Mouse (Mus musculus): Measurements from ENCODE around the gene Naa15.

Naa15 gene

DNA sequence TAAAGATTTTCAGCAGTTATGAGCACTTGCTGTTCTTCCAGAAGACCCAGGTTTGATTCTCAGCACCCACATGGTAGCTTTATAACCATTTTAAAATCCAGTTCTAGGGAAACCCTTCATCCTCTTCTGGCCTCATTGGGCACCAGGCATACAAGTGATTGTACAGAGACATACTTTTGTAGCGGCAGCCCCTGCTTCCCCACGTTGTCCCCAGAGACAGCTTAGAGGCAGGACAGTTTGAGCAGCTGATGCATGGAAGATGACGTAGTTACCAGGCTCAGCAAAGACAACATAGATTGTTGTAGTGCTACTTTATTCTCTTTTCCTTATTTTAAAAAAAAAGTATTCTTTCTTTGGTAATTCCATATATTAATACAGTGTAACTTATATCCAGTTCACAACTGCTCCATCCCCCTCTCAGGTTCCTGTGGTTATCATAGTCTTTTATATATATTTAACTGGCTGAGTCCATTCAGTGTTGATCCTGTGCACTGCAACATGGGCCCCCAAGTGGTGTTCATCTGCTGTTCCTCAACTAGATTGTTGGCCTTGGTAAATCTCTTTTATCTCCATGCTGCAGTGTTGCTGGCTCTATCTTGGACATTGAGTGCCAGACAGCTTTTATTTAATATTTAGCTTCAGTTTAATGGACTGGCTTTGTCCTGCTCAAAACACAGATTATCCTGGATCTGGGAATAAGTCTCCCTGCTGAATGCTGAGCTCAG is 20.1 kb downstream of the Naa15 start:
- DNase-seq (ENCODE audit: low spot score) = no peak

- DNase-seq (ENCODE audit: low spot score) = no peak
Measured at GRCm38 (mm10) chr3:51468530-51468929, 53.6 kb downstream of the Naa15 start.

DNA sequence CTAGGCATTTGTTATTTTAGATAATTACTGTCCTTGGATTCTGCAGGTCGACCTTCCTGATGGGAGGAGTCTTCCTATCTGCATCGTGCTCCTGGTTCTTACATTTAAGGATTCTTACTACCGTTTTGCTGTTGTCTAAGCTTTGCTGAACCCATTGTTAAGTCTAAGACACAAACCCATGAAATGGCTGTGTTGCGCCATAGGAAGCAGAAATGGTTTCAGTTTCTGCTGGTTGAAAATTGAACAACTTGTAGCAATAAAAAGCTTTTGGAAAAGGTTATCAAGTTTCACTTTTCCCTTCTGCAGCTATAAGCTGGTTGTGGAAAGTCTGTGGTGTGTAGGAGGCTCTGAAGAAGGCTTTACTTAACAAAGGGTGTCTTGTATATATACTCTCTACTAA is 60.8 kb downstream of the Naa15 start:
- no peak for DNase-seq (ENCODE audit: low spot score)

DNA sequence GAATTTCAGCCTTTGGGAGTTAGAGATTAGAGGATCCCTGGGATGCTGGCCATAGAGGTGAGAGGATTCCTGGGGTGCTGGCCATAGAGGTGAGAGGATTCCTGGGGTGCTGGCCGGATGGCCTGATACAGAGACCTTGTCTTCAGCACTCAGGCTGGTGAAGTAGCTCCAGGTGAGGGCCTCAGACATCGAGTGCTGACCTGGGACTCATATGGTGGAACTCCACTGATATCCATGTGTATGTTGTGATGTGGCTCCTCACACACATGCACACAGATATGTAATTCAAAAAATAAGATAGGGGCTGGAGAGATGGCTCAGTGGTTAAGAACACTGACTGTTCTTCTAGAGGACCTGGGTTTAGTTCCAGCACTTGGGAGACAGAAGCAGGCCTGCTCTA is 64.9 kb downstream of the Naa15 start:
- DNase-seq (ENCODE audit: low spot score) = no peak

- DNase-seq (ENCODE audit: low spot score) = peak; percentile 58
Measured at GRCm38 (mm10) chr3:51481059-51481458, 66.1 kb downstream of the Naa15 start.

DNA sequence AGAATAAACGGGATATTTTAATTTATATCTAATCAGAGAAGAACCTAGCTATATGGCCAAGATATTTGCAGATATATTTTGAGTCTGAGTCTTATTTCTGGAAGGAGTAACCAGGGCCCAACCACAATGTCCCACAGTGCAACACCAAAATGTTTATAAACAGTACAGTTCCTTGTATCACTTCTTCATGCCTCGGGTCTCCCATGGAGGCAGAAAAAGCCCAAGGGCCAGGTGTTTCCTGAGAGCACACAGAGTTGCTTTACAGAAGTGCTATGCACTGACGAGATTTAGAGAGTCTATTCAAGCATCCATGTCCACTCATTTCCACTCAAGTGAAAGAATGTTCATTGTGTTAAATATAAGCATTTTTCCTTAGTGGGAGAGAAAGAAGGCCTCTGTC is 66.9 kb downstream of the Naa15 start:
- DNase-seq (ENCODE audit: low spot score) = no peak

- DNase-seq (ENCODE audit: low spot score) = no peak
Measured at GRCm38 (mm10) chr3:51482781-51483180, 67.8 kb downstream of the Naa15 start.

GRCm38 (mm10) chr3:51483741-51484359 is 68.9 kb downstream of the Naa15 start, which contains the start of gene Rab33b:
TSS of gene Rab33b (plus strand) at chr3:51483920.
- DNase-seq (ENCODE audit: low spot score) = peak; percentile 95

DNA sequence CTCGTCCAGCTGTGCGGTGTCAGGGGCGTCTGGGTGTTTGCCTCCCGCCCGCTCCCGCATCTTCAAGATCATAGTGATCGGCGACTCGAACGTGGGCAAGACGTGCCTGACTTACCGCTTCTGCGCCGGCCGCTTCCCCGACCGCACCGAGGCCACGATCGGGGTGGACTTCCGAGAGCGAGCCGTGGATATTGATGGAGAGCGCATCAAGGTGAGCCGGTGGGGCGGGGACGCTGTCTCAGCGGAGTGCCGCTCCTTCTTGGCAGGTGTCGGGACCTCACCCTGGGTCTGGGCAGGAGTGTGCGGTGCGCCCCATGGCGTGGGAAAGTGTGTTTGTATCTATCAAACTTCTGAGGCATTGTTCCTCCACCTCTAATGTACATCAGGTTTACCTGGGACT is 69.4 kb downstream of the Naa15 start:
- DNase-seq (ENCODE audit: low spot score) = no peak

GRCm38 (mm10) chr3:51485347-51485746 is 70.4 kb downstream of the Naa15 start:
- DNase-seq (ENCODE audit: low spot score) = no peak

DNA sequence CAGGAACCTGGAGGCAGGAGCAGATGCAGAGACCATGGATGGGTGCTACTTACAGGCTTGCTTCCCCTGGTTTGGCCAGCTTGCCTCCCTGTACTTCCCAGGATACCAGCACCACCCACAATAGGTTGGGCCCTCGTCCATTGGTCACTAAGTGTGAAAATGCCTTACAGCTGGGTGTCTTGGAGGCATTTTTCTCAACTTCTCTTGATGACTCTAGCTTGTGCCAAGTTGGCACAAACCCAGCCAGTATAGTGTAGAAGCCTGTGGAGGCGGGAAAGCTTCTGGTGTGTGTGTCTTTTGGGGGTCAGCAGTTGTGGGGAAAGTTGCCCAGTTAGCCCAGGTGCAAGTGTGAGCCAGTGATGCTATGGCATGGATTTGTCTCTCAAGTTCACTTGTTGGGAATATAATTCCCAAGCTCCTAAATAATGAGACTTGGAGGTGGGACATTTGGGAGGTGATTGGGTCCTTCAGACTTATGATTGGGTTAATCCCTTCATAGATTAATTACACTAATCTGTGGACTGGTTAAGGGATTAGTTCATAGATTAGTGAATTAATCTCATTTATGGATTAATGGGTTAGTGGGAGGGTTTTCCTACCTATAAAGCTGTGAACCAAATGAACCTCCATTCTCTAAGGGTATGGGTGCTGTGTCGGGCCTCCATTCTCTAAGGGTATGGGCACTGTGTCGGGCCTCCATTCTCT is 71.7 kb downstream of the Naa15 start:
- DNase-seq (ENCODE audit: low spot score) = no peak

DNA sequence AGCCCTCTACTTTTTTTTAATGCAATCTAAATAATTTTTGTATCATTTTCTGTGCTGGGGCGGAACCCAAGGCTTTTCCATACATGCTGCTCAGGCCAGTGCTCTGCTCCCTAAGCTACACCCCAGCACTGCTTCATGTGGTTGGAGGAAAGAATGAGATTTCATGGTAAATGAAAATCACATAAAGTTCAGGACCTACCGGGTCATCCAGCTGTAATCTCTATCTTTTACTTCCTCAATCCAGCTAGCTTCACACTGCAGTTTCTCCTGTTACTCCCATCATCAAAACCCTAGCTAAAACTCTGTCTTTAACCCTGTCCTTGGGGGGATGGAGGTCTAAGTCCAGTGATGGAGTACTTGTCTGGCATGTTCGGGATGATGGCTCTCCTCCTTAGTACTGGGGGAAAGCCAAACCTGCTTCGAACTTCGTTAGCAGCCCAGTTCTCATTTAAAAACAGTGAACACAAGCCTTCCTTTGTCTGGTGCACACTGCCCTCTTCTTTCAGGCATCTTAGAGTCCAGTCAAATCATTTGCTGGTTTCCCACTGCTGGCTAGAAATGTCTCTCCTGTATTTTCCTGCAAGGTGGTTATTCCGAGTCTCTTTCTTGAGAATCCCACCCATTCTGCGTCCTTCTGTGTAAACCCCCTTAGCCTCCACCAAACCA is 75.3 kb downstream of the Naa15 start:
- DNase-seq (ENCODE audit: low spot score) = no peak

DNA sequence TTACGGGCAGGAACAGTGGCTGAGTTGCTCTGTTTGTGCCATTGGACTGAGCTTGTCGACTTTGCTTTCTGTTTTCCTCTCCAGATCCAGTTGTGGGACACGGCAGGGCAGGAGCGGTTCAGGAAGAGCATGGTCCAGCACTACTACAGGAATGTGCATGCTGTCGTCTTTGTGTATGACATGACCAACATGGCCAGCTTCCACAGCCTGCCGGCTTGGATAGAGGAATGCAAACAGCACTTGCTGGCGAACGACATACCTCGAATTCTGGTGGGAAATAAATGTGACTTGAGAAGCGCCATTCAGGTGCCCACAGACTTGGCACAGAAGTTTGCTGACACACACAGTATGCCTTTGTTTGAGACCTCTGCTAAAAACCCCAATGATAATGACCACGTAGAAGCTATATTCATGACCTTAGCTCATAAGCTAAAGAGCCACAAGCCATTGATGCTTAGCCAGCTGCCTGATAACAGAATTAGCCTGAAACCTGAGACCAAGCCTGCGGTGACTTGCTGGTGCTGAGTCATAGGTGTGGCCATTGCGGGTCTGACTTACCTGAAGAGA is 78.4 kb downstream of the Naa15 start:
- DNase-seq (ENCODE audit: low spot score) = no peak

DNA sequence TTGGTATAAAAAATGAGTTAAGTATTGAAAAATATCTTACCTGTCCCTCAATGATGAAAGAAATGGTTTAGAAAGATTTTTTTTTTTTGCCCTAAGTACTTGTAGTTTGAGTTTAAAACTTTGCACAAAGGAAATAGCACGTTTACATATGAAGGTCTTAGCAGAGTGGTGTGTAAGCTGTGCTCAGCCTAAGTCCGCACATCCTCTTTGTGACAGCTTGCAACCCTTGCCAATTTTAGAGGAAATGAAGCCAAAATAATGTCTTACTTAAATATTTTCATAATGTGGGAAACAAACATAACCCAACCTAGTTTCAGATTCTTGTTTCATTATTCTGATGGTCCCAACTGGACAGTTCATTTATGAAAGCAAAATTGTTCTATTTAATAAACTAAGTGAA is 79.5 kb downstream of the Naa15 start:
- no peak for DNase-seq (ENCODE audit: low spot score)

GRCm38 (mm10) chr3:51495646-51496045 is 80.7 kb downstream of the Naa15 start:
- DNase-seq (ENCODE audit: low spot score) = no peak

DNA sequence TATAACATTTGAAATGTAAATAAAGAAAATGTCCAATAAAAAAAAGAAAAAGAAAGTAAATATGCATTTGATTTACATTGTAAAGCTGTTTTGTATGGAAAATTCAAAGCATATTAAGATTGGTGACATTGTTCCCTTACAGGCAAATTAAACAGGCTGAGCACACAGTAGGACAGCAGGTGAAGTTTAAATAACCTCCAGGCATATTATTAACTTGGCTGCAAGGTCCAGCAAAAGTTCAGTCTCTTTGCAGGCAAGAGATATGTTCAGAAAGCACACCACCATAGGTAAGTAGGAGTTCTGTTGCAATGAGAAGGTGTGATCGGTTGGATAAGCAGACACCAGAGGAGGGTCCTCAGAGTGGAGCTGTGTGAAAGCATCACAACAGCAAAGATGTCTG is 83.0 kb downstream of the Naa15 start:
- DNase-seq (ENCODE audit: low spot score) = no peak

DNA sequence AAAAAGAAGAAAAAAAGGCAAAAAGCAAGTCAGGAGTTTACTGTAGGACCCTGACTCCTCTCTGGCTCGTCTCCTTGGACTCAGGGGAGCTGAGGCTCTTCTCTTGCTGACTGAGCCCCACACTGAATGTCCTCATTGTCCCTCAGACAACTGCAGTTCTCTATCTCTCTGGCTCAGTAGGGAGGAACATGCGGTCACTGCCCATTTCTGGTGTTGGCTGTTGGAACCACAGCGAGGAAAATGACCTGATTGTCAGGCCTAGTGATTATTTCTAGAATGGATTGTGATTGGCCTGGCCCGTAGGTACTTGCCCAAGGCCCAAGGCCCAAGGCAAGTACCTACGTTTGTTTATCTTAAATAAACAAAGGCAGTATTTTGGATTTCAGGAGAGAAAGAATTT is 83.7 kb downstream of the Naa15 start:
- no peak for DNase-seq (ENCODE audit: low spot score)

DNA sequence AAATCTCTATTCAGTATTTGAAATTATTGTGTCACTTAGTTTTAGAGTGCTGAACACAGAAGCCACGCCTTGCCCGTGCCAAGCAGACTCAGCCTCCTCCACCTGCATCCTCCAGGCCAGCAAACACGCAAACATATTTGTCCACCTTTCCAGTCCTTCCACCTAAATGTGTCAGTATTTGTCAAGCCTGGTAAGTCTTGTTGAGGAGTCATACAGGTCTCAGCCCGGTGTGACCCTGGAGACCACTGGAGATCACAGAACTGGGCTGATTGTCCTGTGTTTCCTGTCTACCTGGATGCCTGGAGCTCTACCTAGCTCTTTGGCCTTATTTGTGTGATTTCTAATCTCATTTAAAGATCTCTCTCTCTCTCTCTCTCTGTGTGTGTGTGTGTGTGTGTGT is 84.9 kb downstream of the Naa15 start:
- peak; percentile 46 for DNase-seq (ENCODE audit: low spot score)

- DNase-seq (ENCODE audit: low spot score) = no peak
Measured at GRCm38 (mm10) chr3:51504385-51504952, 89.5 kb downstream of the Naa15 start.

DNA sequence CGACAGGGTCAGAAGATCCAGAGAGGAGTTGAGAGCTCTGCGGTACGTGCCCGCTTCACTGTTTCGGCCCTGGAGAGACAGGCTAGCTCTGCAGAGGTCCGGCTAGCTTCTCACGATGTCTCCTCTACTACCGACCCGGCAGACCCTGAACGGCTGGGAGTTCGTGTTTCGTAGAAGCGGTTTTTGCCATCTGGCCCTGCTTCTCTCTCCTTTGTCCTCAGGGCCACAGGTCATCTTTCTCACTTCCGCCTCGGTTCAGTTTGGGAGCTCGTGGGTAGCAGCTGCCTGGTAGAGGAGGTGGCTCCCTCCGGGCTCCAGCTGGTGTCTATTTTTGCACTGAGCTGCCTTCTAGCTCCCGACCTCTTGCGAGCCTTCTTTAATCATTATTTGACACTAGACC is 90.5 kb downstream of the Naa15 start:
- no peak for DNase-seq (ENCODE audit: low spot score)

GRCm38 (mm10) chr3:51510903-51511302 is 96.0 kb downstream of the Naa15 start:
- DNase-seq (ENCODE audit: low spot score) = peak; percentile 86

- no peak for DNase-seq (ENCODE audit: low spot score)
Measured at GRCm38 (mm10) chr3:51511983-51512382, 97.0 kb downstream of the Naa15 start.
